Mouse (Mus musculus) liver, postnatal 0 days (tissue): ENCODE results near the gene Slc16a2.

Experiments
- CTCF ChIP-seq: sonication (generic); IDR thresholded peaks from 2 replicates; pipeline ENCODE4 v1.5.1; 2016; ENCODE audit warnings: antibody characterized with exemption, low read depth
- EP300 ChIP-seq: IDR thresholded peaks from 2 replicates; pipeline ENCODE4 v1.6.1; 2016; ENCODE audit warnings: antibody characterized with exemption, low read depth, mild to moderate bottlenecking

DNA sequence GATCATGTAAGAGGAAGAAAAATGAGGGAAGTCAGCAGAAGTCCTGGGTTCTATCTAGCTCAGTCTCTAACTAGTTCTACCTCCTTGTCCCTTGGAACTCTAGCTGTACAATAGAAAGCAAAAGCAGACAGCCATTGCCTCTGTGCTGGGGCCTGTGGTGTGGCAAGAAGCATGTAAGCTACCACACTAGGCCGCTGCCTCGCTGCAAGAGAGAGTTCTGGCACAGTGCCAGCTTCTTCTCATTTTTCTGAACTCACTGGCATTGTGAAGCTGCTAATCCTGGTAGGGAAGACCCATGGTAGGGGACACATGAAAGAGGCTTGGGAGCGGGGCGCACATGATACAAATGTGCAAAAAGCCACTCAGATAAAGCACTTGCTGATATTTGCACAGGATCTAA, 117.8 kb downstream of the Slc16a2 start:
- TF ChIP-seq CTCF: no peak
- no peak for TF ChIP-seq EP300
